Mouse (Mus musculus) heart, adult 18-20 months (tissue): Measurements from ENCODE around the gene Vmn1r59. TPM values are rescaled to one million over a fixed set of nuclear protein-coding genes. Genes with fewer than 3 reads are reported as not detected.
"Not testable (repeated sequence)": the region's sequence is repeated elsewhere in the genome, so short reads cannot be mapped to it uniquely, and the experiment has no call there.

ENCODE experiments used
- DNase-seq, 2 experiments: peaks; one replicate each; pipeline ENCODE4 v3.0.0; 2021 to 2022; ENCODE audit warnings: mixed read lengths in 1 of 2
- long read RNA-seq, 2 experiments: library from polyadenylated mRNA; stranded (forward); transcript quantifications; one replicate each; pipeline ENCODE4 v2.0.0; 2021
- total RNA-seq, 2 experiments: library from RNA; stranded (reverse); gene quantifications; 2 replicates each; pipeline ENCODE4 v1.2.3; 2021

Vmn1r59 gene
- total RNA-seq, result not detected
- long read RNA-seq, experiment 1, result 0 reads
- long read RNA-seq, experiment 2, result 0 reads

DNA sequence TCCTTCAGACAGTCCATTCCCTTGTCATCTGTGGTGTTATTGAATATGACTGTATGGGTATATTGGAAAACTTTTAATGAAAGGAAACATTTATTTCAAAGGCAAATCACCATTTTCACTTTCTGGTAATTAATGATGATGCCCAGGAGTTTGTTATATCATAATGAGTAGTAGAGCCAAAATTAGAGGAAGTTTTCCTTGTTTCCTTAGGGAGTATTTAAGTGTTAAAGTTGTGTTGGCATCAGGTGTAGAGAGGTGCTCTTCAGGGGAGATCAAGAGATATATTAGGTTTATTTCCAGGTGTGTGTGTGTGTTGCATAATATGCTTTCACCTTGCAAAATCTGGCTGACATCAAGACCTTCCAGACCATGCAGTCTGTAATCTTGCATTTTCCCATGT, at the start of gene Vmn1r59:
Vmn1r59 (minus strand) TSS at position 101 of the 400 bp plus-strand sequence.
- DNase-seq, result no peak

DNA sequence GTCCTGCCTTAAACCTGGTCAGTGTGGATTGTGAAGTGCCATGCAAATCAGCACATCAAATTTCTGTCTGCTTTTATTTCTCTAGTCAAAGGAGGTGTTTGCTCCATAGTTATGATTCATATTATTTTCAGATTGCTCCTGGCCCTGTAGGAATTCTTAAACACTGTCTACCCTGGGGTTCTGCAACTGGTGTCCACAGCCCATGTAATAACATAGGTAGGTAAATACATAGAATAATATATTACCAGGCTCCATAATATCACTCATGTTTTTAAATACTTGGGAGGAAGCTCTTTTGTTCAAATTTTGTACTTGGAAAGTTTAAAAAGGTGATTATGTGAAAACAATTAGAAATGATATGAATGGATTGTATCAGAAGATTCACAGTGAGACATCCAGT, 37.3 kb upstream of the Vmn1r59 start, which contains the start of gene Vmn2r28:
Vmn2r28 (minus strand) TSS at position 101 of the 400 bp plus-strand sequence.
- DNase-seq, result not testable (repeated sequence)

DNA sequence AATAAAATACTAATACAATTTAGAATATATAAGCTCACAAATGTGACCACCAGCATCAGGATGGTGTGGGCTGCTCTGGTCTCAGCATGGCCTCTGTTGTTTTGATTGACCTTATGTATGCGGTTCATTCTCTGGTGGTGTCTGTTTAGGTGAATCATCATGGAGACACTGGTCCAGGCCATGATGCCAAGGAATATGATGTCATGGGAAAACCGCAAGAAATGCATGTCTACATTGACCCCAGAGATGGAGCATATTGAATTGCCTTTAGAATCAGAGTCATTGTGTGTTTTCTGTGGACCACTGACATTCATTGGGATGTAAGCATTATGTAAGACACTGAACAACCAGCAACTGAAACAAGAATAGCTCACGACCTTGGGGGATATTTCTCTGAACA, 2.6 kb downstream of the Vmn1r59 start:
- DNase-seq, result not testable (repeated sequence)

DNA sequence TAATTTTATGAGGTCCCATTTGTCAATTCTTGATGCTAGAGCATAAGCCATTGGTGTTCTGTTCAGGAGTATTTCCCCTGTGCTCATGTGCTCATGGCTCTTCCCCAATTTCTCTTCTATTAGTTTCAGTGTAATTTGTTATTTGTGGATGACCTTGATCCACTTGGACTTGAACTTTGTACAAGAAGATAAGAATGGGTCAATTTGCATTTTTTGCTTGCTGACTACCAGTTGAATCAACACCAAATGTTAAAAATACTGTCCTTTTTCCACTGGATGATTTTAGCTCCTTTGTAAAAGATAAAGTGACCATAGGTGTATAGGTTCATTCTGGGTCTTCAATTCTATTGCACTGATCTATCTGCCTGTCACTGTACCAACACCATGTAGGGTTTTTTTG, 7.9 kb downstream of the Vmn1r59 start:
- DNase-seq, result no peak

DNA sequence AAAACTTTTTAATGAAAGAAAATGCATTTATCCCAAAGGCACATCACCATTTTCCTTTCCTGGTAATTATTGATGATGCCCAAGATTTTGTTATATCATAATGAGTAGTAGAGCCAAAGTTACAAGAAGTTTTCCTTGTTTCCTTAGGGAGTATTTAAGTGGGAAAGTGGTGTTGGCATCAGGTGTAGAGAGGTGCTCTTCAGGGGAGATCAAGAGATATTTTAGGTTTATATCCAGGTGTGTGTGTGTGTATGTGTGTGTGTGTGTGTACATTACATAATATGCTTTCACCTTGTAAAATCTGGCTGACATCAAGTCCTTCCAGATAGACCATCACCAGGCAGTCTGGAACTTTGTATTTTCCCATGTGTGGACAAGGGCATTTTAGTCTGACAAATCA, 43.3 kb downstream of the Vmn1r59 start, which contains the start of gene Vmn1r58:
Vmn1r58 (minus strand) TSS at position 101 of the 400 bp plus-strand sequence.
- DNase-seq, result not testable (repeated sequence)

DNA sequence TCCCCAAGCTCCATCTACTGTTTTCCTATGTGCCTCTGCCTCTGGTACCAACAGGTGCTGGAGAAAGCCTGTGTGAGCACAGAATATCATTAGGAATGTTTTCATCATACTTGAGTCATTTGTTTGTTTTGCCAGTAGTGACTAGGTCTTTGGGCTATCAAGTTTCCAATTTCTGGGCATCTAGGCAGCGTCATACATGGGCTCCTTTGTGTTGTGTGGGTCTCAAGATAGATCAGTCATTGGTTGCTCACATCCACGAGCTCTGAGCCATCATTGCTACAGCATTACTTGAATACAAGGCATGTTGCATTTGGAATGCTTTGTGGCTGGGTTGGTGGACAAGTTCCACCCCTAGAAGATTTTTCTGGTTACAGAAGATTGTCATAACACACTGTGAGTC, 50.4 kb downstream of the Vmn1r59 start:
- no peak for DNase-seq

Other genes with a start within 250 kb of the Vmn1r59 start
- not detected for gene Vmn1r57, start 238.3 kb downstream of the Vmn1r59 start, total RNA-seq
- not detected for gene Gm5065, start 106.2 kb downstream of the Vmn1r59 start, total RNA-seq
- gene Nlrp2, start 105.7 kb downstream of the Vmn1r59 start, total RNA-seq, result not detected
- not detected for gene Vmn1r58, start 43.4 kb downstream of the Vmn1r59 start, total RNA-seq
- gene Vmn2r28, start 37.2 kb upstream of the Vmn1r59 start, total RNA-seq, result not detected
- not detected for gene Vmn1r60, start 90.5 kb upstream of the Vmn1r59 start, total RNA-seq
- not detected for gene Vmn1r61, start 156.5 kb upstream of the Vmn1r59 start, total RNA-seq
- gene Vmn1r62, start 216.9 kb upstream of the Vmn1r59 start, total RNA-seq, result not detected